Mouse (Mus musculus) T-helper 1 cell (primary cell): Measurements from ENCODE around the gene Zfp592.

Source experiments
- in situ Hi-C: fragments of 300-600 bp; cut with MboI, MseI; formaldehyde crosslinking; loops from one replicate; pipeline ENCODE4 v1.15.1; 2025; ENCODE audit warnings: high pct_unique_total_duplicates

The Zfp592 gene

DNA sequence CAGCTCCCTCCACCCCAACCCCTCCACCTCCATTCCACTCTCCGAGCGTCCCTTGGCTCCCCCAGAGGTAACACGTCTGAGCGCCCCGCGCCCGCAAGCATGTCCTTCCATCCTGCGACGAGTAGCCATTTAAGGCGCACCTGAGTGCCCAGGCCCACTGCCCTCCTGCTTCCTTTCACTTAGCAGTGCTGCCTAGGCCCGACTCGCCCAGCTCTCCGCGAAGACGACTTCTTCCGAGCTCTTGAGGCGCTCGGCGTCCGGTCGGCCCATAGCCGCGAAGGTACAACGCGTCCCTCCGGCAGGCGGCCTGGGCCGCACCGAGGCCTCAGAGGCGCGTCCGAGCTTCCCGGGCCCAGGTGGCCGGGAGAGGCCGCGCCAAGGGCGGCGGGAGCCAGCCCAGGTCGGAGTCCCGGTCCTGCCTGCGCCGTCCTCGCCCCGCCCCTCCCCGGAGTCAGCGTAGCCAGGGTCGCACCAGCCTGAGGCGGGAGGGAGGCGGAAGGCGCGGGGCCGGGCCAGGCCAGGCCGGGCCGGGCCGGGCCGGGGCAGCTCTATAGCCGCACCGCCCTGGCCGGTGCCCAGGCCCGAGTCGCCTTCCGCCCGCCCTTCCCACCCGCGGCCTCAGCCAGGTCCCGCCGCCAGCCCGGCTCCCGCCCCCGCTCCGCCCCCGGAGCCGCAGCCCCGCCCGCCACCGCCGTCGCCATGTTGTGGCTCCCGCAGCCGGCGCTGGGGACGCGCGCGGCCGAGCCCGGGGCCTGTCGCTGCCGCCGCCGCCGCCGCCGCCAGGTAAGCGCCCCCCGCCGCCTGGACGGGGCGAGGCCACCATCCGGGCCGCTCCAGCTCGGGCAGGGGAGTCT, at the start of gene Zfp592:
Gene Zfp592 (plus strand): TSS at position 702 of the 854 bp plus-strand sequence.
- in situ Hi-C loops: no loop called here

DNA sequence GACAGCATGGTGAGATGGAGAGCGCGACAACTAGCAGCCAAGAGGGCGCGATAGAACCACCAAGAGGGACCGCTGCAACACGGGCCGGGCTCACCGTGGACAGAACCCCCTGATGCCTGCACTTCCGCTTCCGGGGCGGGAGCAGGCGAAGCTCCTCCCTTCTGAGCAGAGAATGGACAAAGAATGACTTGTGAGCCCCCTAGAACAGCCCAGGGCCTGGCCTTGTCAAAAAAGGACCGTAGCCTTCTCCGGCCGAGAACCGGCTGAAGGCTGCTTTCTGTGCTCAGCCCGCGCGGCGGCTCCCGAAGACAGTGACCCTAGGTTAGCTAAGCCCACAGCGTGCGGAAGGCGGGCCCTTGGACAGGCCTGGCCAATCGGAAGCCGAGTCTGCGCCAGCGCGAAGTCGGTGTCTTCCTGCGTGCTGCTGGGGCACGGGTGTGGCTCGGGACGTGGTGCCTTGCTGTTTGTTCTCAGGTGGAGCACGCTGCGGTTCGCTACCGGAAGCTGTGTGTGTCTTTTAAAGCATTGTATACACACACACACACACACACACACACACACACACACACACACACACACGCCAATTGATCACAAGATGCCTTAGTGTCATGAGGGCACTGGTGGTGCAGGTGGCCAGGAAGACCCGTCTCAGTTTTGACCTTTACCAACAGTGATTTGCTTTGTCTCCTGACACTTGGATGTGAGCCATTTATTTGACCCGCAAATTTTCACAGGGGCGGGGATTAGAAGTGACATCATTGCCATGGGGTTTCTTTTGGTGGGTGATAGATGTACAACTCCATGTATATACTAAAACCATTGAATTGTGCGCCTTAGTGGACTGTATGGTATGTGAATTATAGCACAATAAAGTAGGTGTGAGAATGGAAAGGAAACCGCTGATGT, 45.8 kb upstream of the Zfp592 start, which contains the start of gene Sec11a:
Gene Sec11a (minus strand): TSS at position 336 of the 906 bp plus-strand sequence.
- in situ Hi-C loops: no loop called here

GRCm38 (mm10) chr7:80951461-80951860, 42.0 kb upstream of the Zfp592 start:
- in situ Hi-C loops: loop anchor here (5.0 kb wide), 1 partner anchor 71 kb away; no protein-coding TSS in a partner anchor

DNA sequence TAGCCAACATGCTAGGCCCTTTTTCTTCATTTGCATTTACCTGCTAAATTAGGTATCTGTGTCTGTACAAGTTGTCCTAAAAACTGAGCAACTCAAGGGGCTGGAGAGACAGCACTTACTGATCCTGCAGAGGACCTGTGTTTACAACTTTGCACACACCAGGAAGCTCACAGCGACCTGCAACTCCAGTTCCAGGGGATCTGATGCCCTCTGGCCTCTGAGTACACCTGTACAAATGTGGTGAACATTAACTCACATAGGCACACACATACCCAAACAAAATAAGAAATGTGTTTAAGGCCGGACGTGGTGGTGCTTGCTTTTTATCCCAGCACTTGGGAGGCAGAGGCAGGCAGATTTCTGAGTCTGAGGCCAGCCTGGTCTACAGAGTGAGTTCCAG, 41.3 kb upstream of the Zfp592 start:
- in situ Hi-C loops: loop anchor here (5.0 kb wide), 1 partner anchor 70 kb away; no protein-coding TSS in a partner anchor

DNA sequence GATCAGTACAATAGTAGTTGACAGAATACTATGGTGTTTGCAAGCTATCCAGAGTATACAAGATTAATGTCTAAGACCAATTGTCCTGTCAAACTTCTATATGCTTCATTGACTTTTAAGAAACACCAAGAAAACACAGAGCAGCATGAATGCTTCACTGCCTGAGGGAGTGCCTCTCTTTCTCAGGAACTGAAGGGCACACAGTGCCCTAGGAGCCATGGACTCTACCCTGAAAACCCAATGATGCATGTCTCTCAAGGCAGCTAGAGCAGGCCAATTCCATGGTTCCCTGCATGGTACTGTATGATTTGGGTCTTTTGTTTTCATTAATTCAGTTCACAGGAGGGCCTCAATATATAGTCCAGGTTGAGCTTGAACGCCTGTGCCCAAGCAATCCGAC, 39.2 kb upstream of the Zfp592 start:
- in situ Hi-C loops: loop anchor here (5.0 kb wide), 1 partner anchor 68 kb away; no protein-coding TSS in a partner anchor

DNA sequence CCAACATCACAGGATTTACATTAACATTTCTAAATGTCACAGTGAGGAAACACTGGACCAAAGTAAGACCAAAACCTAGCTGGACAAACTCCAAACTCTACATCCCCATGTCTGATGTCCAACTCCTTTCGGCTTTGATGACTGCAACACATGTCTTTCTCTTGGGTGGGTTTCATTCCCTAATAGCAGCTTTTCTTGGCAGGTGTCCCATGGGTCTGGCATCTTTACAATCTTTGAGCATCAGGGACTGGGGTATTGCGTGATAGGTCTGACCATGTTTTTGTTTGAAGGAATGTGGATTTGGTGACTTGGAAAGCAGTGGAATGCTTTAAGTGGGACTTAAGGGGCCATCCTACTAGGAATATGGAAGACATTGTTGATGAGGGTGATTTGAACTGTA, 36.6 kb upstream of the Zfp592 start:
- in situ Hi-C loops: no loop called here

DNA sequence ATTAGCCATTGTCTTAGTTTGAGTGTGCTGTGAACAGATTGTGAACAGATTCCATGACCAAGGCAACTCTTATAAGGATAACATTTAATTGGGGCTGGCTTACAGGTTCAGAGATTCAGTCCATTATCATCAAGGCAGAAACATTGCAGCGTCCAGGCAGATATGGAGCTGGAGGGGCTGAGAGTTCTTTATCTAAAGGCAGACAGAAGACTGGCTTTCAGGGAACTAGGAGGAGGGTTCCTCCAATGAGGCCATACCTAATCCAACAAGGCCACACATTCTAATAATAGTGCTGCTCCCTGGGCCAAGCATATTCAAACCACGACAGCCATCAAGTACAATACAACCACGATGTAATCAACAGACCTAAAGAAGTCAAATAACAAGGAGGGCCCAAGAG, 34.5 kb upstream of the Zfp592 start:
- in situ Hi-C loops: no loop called here

DNA sequence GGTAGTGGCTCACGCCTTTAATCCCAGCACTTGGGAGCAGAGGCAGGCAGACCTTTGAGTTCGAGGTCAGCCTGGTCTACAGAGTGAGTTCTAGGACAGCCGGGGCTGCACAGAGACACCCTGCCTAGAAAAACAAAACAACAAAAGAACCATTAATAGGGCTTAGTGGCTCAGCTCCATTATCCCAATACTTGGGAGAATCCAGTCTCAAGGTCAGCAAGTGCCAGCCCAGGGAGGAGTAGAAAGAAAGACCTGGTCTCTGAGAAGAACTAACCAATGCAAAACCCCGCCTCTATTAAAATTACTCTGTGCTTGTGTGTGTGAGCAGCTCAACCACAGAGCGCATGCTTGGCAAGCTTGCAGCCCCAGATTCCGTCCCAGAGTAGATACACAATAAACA, 30.7 kb upstream of the Zfp592 start:
- in situ Hi-C loops: no loop called here

- in situ Hi-C loops: loop anchor here (5.0 to 10.0 kb wide), 2 partner anchors 34 to 356 kb away; no protein-coding TSS in a partner anchor
Observed at GRCm38 (mm10) chr7:80970913-80971312, 22.6 kb upstream of the Zfp592 start.

- in situ Hi-C loops: loop anchor here (5.0 to 10.0 kb wide), 2 partner anchors 34 to 357 kb away; no protein-coding TSS in a partner anchor
Observed at GRCm38 (mm10) chr7:80971419-80971818, 22.1 kb upstream of the Zfp592 start.

DNA sequence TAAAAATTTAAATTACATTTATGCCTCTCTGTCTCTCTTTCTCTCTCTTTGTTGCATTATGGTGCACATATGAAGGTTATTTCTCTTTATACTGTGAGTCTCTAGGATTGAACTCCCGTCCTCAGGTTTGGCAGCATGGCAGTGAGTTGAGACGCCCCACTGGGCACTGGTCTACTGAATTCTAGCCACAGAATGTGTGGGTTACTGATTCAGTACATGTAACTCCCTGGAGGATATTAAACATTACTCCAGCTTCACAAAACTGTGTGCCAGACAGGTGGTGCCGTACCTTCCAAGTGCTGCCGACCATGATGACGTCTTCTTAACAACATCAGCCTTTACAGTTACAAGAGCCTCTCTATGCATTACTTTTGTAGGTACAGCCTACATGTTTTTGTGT, 21.4 kb upstream of the Zfp592 start:
- in situ Hi-C loops: loop anchor here (5.0 to 10.0 kb wide), 2 partner anchors 35 to 357 kb away; no protein-coding TSS in a partner anchor

DNA sequence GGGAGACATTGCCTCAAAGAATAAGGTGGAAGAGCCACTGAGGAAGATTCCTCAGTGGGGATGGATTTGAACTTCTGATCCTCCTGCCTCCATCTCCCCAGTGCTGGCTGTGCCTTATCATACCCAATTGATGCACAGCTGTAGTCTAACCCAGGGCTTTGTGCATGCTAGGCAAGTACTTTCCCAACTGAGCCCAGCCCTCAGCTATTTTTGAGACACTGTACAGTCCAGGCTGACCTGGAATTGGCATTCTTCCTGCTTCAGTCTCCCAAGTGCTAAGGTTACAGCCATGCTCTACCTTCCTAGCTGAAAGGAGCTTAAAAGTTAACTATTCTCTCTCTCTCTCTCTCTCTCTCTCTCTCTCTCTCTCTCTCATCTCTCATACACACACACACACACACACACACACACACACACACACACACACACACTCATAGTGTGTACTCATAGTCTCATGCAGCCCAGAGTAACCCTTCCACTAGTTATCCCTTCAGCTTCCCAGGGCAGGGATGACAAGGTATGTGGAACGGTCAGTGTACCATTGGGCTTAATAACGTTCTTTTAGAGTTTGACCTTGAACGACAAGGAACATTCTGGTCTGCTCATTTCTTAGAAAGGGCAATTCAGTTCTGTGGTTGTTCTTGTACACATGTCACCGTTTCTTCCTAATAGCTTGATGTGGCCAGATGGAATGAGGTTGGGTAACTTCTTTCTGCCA, 20.4 kb upstream of the Zfp592 start:
- in situ Hi-C loops: loop anchor here (5.0 to 10.0 kb wide), 2 partner anchors 36 to 358 kb away; no protein-coding TSS in a partner anchor

GRCm38 (mm10) chr7:80973638-80974015, 19.9 kb upstream of the Zfp592 start:
- in situ Hi-C loops: loop anchor here (5.0 to 10.0 kb wide), 2 partner anchors 36 to 359 kb away; no protein-coding TSS in a partner anchor

GRCm38 (mm10) chr7:80980566-80980965, 12.9 kb upstream of the Zfp592 start:
- in situ Hi-C loops: no loop called here

DNA sequence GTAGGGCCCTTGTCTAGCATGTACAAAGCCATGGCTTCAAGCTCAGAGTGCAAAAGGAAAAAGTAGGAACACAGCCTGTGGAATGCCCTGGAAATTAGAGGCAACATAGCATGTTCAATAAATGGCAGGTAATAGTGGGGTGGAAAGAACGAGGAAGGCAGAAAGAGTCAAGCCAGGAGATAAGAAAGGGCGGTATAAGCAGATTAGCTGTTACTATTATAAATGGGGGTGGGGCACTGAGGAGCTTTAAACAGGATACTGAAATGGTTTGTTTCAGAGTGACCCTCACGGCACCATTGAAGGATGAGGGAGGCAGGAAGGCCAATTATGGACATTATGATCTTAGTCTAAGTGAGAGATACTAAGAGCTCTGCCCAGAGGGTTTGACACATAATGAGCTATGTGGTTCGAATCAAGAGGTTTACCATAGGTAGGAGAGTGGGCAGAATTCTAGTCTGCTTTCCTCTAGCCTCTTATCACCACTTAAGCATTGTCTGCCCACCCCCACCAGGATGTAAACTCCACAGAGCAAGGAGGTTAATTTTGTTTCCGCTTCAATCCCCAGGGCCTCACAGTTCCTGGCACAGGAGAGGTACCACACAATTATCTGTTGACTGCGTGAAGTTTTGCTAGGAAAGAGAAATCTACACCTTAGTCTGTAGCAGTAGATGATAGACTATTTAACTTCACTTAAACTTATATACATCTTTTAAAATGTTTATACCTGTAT, 6.9 kb upstream of the Zfp592 start:
- in situ Hi-C loops: no loop called here

DNA sequence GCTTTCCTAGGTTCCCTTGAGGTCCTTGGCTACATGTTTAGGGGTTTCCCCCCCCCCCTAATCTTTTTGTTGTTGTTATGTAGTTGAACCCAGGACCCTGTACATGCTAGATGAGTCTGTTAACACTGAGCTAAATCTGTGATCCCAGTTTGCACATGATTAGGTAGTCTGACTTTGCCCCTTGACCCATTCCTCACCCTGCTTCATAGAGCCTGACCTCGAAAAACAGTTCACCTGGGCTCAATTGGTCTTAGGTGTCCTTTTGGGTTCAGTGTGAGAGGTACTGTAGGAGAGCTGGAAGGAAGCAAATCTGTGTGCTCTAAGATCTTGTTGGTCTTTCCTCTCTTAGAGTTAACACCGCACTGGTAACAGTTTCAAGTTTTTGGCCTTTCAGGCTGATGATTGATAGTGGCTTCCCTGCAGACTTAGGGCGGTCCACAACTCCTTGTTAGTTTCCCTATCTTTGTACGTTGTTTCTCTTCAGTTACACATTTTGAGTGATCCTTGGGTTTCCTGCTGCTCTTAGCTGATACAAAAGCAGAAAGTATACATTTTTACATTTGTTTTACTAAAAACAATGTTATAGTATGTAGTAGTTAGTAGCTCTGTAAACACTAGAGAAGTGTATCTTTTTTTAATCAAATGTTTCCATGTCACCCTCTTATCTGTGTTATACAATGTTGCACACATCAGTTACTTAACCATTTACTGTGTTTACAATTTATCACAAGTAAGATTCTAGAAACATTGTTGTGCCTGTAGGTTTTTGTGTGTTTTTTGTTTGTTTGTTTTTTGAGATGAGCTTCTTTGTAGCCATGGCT, 5.5 kb upstream of the Zfp592 start:
- in situ Hi-C loops: no loop called here

- in situ Hi-C loops: no loop called here
Observed at GRCm38 (mm10) chr7:80990276-80990675, 3.2 kb upstream of the Zfp592 start.

DNA sequence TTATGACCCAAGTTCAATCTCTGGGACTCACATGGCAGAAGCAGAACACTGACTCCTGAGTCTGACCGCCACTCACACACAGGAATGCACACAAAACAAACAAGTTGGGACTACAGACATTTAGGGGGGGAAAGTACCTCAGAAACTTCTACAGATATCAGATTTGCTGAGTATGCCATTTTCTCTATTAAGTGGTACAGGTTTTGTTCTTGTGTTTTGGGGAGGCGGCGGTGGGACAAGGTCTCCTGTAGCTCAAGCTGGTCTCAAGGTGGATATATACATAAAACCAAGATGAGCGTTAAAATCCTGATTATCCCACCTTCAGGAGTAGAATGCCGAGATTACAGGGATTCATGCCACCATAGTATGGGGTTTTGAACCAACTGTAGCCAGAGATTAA, 1.9 kb upstream of the Zfp592 start:
- in situ Hi-C loops: no loop called here

- in situ Hi-C loops: no loop called here
Observed at GRCm38 (mm10) chr7:80992063-80992462, 1.4 kb upstream of the Zfp592 start.

- in situ Hi-C loops: no loop called here
Observed at GRCm38 (mm10) chr7:80992631-80992979, 876 bp upstream of the Zfp592 start.
